Mouse (Mus musculus): Measurements from ENCODE around the gene Tfpt. TPM values are rescaled to one million over a fixed set of nuclear protein-coding genes. Genes with fewer than 3 reads are reported as not detected.
"Not testable (repeated sequence)": the region's sequence is repeated elsewhere in the genome, so short reads cannot be mapped to it uniquely, and the experiment has no call there.

The Tfpt gene
- polyA plus RNA-seq, 1 experiment from 2014 or later = 31.0 TPM

DNA sequence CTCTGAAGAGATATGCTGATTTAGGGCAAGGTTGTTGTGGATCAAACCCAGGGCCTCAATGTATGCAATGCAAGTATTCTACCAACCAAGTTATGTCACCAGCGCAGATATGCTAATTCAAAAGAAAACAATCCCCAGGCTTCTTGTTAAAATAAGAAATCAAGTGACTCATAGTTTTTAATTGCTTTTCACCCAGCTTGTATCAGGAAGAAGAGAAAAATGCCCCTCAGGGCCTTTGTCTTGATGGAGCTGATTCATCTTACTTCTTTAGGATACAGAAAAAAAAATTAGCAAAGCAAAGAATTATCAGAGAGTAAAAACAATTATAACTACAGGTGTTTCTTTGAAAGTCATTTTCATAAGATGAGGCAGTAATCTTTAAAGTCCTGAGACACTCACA, 42.4 kb downstream of the Tfpt start:
- no peak overlapping the region for H3K27ac ChIP-seq (replicated peaks)
- WGBS = 68% methylated on average over 1 of the region's 1 CpGs
- no peaks in the 10 kb centered on the region for H3K36me3 ChIP-seq (replicated peaks)
- no peaks in the 10 kb centered on the region for H3K4me1 ChIP-seq
- H3K9me3 ChIP-seq = 0 out of 2 replicates have a peak, but pooled peaks cover 2% of the 10 kb centered on the region
- no peak overlapping the region for H3K4me3 ChIP-seq
- no peak for DNase-seq (ENCODE audit: low spot score)
- H3K27me3 ChIP-seq (replicated peaks; ENCODE audit: low read depth, poor library complexity, severe bottlenecking) = no peaks in the 10 kb centered on the region

DNA sequence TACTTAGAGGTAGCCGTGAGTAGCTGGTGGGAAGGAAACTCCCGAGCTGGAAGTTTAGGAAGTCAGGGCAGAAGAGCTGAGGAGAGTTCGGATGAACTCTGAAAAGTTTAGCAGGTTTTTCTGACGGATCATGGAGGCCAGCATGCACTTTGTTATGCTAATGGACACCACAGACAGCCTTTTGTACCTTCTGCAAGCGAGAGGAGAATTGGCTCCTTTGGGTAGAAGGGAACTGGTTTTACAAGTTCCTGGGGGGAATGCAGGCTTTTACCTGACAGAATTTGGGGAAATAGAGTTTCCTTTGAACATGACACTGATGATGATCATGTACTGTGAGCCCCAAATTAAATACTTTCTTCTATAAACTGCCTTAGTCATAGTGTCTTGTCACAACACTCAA, 43.5 kb downstream of the Tfpt start:
- Histone ChIP-seq H3K9me3 (no peaks in the 10 kb centered on the region), H3K4me1 (no peaks in the 10 kb centered on the region), H3K27me3 (replicated peaks; ENCODE audit: low read depth, poor library complexity, severe bottlenecking) (no peaks in the 10 kb centered on the region), H3K27ac (replicated peaks) (no peak overlapping the region), H3K36me3 (replicated peaks) (no peaks in the 10 kb centered on the region), H3K4me3 (no peak overlapping the region)
- WGBS = 8% methylated on average over 5 of the region's 5 CpGs
- no peak for DNase-seq (ENCODE audit: low spot score)

DNA sequence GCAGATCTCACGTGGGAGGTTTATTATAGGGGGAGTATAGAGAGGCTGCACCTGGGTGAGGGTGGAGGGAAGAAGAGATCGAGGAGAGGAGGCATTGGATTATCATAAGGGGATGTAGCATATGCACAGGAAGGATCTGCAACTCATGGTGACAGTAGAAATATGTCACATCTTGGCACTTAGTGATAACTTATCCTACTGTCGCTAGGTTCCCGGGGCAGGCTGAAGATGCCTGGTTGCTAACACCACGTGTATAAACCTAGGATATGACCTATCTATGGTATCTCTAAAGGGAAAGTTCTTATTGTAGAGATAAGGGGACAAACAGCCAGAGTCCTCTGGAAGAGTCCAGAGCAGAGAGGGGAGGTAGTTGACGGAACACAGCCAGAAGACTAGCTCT, 44.0 kb downstream of the Tfpt start:
- 18% methylated on average over 6 of the region's 6 CpGs for WGBS
- Histone ChIP-seq H3K27me3 (replicated peaks; ENCODE audit: low read depth, poor library complexity, severe bottlenecking) (no peaks in the 10 kb centered on the region), H3K4me3 (no peak overlapping the region), H3K27ac (replicated peaks) (no peak overlapping the region), H3K36me3 (replicated peaks) (no peaks in the 10 kb centered on the region), H3K9me3 (no peaks in the 10 kb centered on the region), H3K4me1 (no peaks in the 10 kb centered on the region)
- no peak for DNase-seq (ENCODE audit: low spot score)

DNA sequence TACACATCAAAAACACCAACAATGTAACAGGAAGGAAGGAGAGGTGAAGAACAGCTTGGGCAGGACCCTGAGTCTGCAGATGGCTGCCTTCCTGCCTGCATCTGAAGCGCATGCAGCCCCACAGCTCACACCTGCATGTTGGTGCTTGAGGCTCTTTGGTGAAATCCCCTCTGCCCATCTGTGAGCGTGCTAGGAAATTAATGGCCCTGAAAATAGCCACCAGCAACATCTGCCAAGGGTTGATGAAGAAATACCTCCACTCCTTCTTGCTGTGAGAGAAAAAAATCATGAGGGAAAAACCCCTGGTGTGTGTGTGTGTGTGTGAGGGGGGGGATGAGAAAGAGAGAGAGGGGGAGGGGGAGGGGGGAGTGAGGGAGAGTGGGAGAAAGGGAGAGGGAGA, 49.7 kb downstream of the Tfpt start:
- Histone ChIP-seq H3K27ac (replicated peaks) (no peak overlapping the region), H3K9me3 (no peaks in the 10 kb centered on the region), H3K36me3 (replicated peaks) (no peaks in the 10 kb centered on the region), H3K27me3 (replicated peaks; ENCODE audit: low read depth, poor library complexity, severe bottlenecking) (no peaks in the 10 kb centered on the region), H3K4me3 (no peak overlapping the region), H3K4me1 (no peaks in the 10 kb centered on the region)
- WGBS = 68% methylated on average over 2 of the region's 2 CpGs
- DNase-seq (ENCODE audit: low spot score) = no peak

DNA sequence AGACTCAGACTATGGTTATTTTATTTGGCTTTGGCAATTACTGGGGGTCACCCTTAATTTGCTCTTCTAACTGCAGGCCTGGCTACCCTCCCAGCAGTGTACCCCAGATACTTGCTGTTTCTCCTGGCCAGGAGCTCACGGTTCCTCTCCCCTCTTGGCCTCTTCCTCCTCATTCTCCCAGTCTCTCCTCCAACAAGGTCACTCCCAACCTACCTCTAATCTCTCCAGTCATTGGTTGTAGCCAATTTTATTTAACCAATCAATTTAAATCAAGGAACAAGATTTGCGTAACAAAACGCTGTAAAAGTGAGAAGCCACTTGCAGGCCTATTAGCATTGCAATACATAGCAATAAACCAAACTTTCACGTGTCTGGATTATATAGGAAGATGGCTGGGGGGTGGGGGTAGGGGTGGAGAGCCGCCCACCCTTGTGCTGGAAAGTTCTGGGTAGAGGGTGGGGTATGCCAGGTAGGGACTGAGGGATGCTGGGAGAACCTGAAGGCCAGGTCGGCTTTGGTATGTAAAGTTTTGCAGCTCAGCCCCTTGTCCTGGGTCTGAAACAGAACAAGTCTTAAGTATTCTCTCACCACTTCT, 50.7 kb downstream of the Tfpt start:
- H3K4me3 ChIP-seq = no peak overlapping the region
- no peaks in the 10 kb centered on the region for H3K27me3 ChIP-seq (replicated peaks; ENCODE audit: low read depth, poor library complexity, severe bottlenecking)
- no peaks in the 10 kb centered on the region for H3K36me3 ChIP-seq (replicated peaks)
- no peaks in the 10 kb centered on the region for H3K9me3 ChIP-seq
- no peak for DNase-seq (ENCODE audit: low spot score)
- no peak overlapping the region for H3K27ac ChIP-seq (replicated peaks)
- no peaks in the 10 kb centered on the region for H3K4me1 ChIP-seq
- 75% methylated on average over 6 of the region's 6 CpGs for WGBS

DNA sequence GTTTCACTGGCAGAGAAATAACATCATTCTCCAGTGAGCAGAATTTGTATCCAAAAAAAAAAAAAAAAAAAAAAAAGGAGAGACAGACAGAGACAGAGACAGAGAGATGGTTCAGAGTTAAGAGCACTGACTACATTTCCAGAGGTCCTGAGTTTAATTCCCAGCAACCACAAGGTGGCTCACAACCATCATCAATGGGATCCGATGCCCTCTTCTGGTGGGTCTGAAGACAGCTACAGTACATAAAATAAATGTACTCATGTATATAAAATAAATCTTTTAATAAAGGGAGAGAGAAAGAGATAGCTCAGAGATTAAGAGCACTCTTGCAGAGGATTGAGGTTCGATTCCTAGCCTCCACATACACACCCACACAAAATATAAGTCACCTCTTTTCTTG, 51.5 kb downstream of the Tfpt start:
- WGBS = 91% methylated on average over 2 of the region's 2 CpGs
- H3K4me1 ChIP-seq = no peaks in the 10 kb centered on the region
- H3K9me3 ChIP-seq = no peaks in the 10 kb centered on the region; the same call in 1 of the 2 replicates
- H3K4me3 ChIP-seq = no peak overlapping the region
- H3K27ac ChIP-seq (replicated peaks) = no peak overlapping the region
- DNase-seq (ENCODE audit: low spot score) = no peak
- no peaks in the 10 kb centered on the region for H3K27me3 ChIP-seq (replicated peaks; ENCODE audit: low read depth, poor library complexity, severe bottlenecking)
- H3K36me3 ChIP-seq (replicated peaks) = no peaks in the 10 kb centered on the region

DNA sequence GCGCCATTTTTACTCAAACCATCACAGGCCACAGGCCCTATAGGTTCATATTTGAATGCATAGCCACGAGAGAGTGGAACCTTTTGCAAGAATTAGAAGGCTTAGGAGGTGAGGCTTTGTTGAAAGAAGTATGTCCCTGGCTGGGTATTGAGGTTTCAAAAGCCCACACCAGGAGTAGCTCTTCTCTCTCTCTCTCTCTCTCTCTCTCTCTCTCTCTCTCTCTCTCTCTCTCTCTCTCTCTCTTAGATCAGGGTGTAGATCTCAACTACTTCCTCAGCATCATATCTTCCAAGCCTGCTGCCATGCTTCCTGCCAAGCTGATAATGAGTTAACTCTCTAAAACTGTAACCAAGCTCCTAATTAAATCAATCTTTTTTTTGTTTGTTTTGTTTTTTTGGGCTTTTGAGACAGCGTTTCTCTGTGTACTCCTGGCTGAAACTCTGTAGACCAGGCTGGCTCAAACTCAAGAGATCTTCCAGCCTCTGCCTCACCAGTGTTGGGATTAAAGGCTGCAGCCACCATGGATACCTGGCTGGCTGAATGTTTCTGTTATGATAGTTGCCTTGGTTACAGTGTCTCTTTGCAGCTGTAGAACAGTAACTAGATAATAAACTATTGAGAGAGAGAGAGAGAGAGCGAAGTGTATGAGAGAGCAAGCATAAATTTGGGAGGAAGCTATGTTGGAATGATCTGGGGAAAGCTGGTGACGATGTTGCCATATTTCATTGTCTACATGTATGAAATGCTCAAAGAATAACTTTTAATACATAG, 53.2 kb downstream of the Tfpt start:
- no peaks in the 10 kb centered on the region; the same call in 1 of the 2 replicates for H3K9me3 ChIP-seq
- WGBS = 83% methylated on average over 5 of the region's 5 CpGs
- H3K4me3 ChIP-seq = no peak overlapping the region
- DNase-seq (ENCODE audit: low spot score) = no peak
- no peaks in the 10 kb centered on the region for H3K36me3 ChIP-seq (replicated peaks)
- no peaks in the 10 kb centered on the region for H3K4me1 ChIP-seq
- no peak overlapping the region for H3K27ac ChIP-seq (replicated peaks)
- no peaks in the 10 kb centered on the region for H3K27me3 ChIP-seq (replicated peaks; ENCODE audit: low read depth, poor library complexity, severe bottlenecking)

DNA sequence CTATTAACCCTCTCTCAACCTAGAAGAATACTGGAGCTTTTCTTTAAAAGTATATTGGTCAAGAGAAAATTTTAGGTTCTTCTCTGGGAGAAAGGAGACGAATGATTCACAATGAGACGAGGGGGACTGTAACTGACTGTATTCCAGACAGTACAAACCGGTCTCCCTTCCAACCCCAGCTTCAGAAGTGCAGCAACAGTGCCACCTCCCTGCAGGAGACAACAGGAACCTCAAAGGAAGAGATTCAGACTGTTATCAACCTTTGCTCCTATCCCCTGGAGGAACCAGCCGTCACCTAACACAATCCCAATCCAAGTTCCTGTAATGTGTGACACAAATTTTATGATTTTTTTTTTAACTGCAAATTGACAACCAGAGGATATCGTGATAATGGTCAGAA, 55.5 kb downstream of the Tfpt start:
- 55% methylated on average over 5 of the region's 5 CpGs for WGBS

DNA sequence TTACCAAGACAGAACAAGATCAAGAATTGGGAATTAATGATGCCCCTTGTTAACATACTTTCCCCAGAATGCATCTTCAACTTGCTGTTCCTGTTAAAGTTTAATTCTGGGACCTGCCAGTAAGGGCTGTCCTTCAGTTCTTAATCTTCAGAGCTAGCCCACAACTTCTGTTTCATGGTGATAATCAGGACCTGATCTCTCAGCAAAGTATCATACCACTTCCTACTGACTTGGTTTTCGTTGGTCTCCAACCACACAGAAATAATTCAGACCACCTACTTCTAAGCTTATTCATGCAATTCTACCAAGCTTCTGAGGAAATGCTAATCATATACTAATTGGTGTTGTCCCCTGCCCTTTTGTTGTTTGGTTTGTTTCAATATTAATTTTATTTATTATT, 57.9 kb downstream of the Tfpt start:
- WGBS = 86% methylated on average over 1 of the region's 1 CpGs
- H3K9me3 ChIP-seq = no peaks in the 10 kb centered on the region; the same call in 1 of the 2 replicates
- no peak for DNase-seq (ENCODE audit: low spot score)
- no peaks in the 10 kb centered on the region for H3K4me1 ChIP-seq
- no peak overlapping the region for H3K4me3 ChIP-seq
- H3K27ac ChIP-seq (replicated peaks) = no peak overlapping the region
- H3K27me3 ChIP-seq (replicated peaks; ENCODE audit: low read depth, poor library complexity, severe bottlenecking) = no peaks in the 10 kb centered on the region
- H3K36me3 ChIP-seq (replicated peaks) = no peaks in the 10 kb centered on the region

More for the DNA sequence above, 55.5 kb downstream of the Tfpt start:
- H3K9me3 ChIP-seq = no peaks in the 10 kb centered on the region; the same call in 1 of the 2 replicates
- no peak overlapping the region for H3K27ac ChIP-seq (replicated peaks)
- H3K4me1 ChIP-seq = no peaks in the 10 kb centered on the region
- H3K27me3 ChIP-seq (replicated peaks; ENCODE audit: low read depth, poor library complexity, severe bottlenecking) = no peaks in the 10 kb centered on the region
- no peak overlapping the region for H3K4me3 ChIP-seq
- no peak for DNase-seq (ENCODE audit: low spot score)
- H3K36me3 ChIP-seq (replicated peaks) = no peaks in the 10 kb centered on the region

DNA sequence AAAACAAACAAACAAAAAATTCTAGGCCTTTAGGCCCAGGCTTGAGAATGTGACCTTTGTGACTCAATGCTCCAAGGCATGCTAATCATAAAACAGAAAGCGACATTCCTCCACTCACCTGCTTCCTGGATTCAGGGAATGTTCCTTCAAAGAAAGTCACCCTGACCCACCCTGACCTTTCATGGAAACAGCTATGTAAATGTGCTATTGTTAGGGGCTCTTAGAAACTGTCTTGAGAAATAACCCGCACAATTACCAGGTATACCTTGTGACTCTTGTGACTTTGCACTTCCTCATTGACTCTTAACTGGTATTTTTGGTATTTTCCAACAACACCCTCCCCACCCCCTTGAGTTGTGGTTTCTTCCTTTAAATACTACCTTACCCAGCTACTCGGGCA, 59.1 kb downstream of the Tfpt start:
- H3K4me3 ChIP-seq; DNase-seq (ENCODE audit: low spot score); H3K27ac ChIP-seq (replicated peaks); H3K9me3 ChIP-seq; H3K36me3 ChIP-seq (replicated peaks); H3K27me3 ChIP-seq (replicated peaks; ENCODE audit: low read depth, poor library complexity, severe bottlenecking); H3K4me1 ChIP-seq: not testable (repeated sequence)
- 90% methylated on average over 3 of the region's 3 CpGs for WGBS

Small RNAs within 50 kb of the gene (microRNA-seq; reads per million reads assigned to microRNA genes)
- not detected for gene Gm25100
- 4.0 reads per million, percentile 8 among the genes with 10 or more reads in this experiment for gene Mir3572

Other genes with a start within 250 kb of the Tfpt start
- gene Cacng8, start 239.2 kb downstream of the Tfpt start, polyA plus RNA-seq (2016; fragmentation: Nextera tagmentation; extraction: Ambion mirVana) = 8.5 and 11.4 TPM in 2 replicates
- gene Cacng6, start 205.7 kb downstream of the Tfpt start, polyA plus RNA-seq (2016; fragmentation: Nextera tagmentation; extraction: Ambion mirVana) = 0.29 TPM in 1 of 2 replicates, not detected in the other
- not detected in 2 replicates for gene Tarm1, start 127.3 kb downstream of the Tfpt start, polyA plus RNA-seq (2016; fragmentation: Nextera tagmentation; extraction: Ambion mirVana)
- gene Oscar, start 13.8 kb downstream of the Tfpt start, polyA plus RNA-seq (2016; fragmentation: Nextera tagmentation; extraction: Ambion mirVana) = 0.13 TPM in 1 of 2 replicates, not detected in the other
- 365 and 398 TPM in 2 replicates for gene Ndufa3, start 12.6 kb downstream of the Tfpt start, polyA plus RNA-seq (2016; fragmentation: Nextera tagmentation; extraction: Ambion mirVana)
- 179 and 183 TPM in 2 replicates for gene Prpf31, start 56 bp upstream of the Tfpt start, polyA plus RNA-seq (2016; fragmentation: Nextera tagmentation; extraction: Ambion mirVana)
- gene Cnot3, start 15.3 kb upstream of the Tfpt start, polyA plus RNA-seq (2016; fragmentation: Nextera tagmentation; extraction: Ambion mirVana) = 85.6 and 88.0 TPM in 2 replicates
- gene Leng1, start 35.9 kb upstream of the Tfpt start, polyA plus RNA-seq (2016; fragmentation: Nextera tagmentation; extraction: Ambion mirVana) = 15.8 and 17.8 TPM in 2 replicates
- 5.7 and 6.8 TPM in 2 replicates for gene Tmc4, start 47.6 kb upstream of the Tfpt start, polyA plus RNA-seq (2016; fragmentation: Nextera tagmentation; extraction: Ambion mirVana)
- 301 and 306 TPM in 2 replicates for gene Tsen34, start 62.9 kb upstream of the Tfpt start, polyA plus RNA-seq (2016; fragmentation: Nextera tagmentation; extraction: Ambion mirVana)
- gene Mboat7, start 63.6 kb upstream of the Tfpt start, polyA plus RNA-seq (2016; fragmentation: Nextera tagmentation; extraction: Ambion mirVana) = 39.3 and 40.4 TPM in 2 replicates
- gene Rps9, start 74.1 kb upstream of the Tfpt start, polyA plus RNA-seq (2016; fragmentation: Nextera tagmentation; extraction: Ambion mirVana) = 1,397 and 1,414 TPM in 2 replicates
- 0.10 and 0.21 TPM in 2 replicates for gene Pirb, start 90.5 kb upstream of the Tfpt start, polyA plus RNA-seq (2016; fragmentation: Nextera tagmentation; extraction: Ambion mirVana)
- not detected in 2 replicates for gene Gm15448, start 195.8 kb upstream of the Tfpt start, polyA plus RNA-seq (2016; fragmentation: Nextera tagmentation; extraction: Ambion mirVana)
- gene Pira2, start 215.1 kb upstream of the Tfpt start, polyA plus RNA-seq (2016; fragmentation: Nextera tagmentation; extraction: Ambion mirVana) = 0.06 and 0.12 TPM in 2 replicates